Mouse (Mus musculus) embryonic fibroblast, embryonic 13.5 days (primary cell): ENCODE results near the gene Hoxd3.

ENCODE experiments used
- CTCF ChIP-seq: IDR thresholded peaks from 2 replicates; pipeline ENCODE4 v1.5.1; 2011; ENCODE audit warnings: mild to moderate bottlenecking, control low read depth, low read length, moderate library complexity, borderline replicate concordance; ENCODE audit not compliant: insufficient read depth
- POLR2A ChIP-seq: IDR thresholded peaks from 2 replicates; pipeline ENCODE4 v1.6.1; 2011; ENCODE audit warnings: low read depth, mild to moderate bottlenecking, control low read depth, low read length, moderate library complexity

DNA sequence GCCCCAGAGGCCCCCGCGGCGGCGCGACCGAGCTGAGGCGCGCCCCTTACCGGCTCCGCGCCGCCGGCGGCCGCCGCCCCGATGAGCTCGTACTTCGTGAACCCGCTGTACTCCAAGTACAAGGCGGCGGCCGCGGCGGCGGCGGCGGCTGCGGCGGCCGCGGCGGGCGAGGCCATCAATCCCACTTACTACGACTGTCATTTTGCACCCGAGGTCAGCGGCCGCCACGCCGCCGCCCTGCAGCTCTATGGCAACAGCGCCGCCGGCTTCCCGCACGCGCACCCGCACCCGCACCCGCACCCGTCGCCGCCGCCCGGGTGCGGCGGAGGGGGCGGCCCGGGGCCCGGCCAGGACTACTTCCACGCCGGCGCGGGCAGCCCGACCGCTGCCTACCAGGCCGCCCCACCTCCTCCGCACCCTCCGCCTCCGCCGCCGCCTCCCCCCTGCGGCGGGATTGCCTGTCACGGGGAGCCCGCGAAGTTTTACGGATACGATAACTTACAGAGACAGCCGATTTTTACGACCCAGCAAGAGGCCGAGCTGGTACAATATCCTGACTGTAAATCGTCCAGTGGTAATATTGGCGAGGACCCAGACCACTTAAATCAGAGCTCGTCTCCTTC lies 6.1 kb upstream of the Hoxd3 start:
- TF ChIP-seq CTCF (no peak), POLR2A (no peak; the same call in 1 of the 2 replicates)
